8 mouse cellular contexts compared by ENCODE assay signal in genomic region chr11:117482677-117483511, GRCm38 (mm10). TPM values are rescaled to one million over a fixed set of nuclear protein-coding genes. Genes with fewer than 3 reads are reported as not detected.
DNase-seq lines count a peak whose midpoint lies in the region; ATAC-seq lines count a peak whose summit lies in the region.

No protein-coding gene starts in this region.

- H3K27ac ChIP-seq in midbrain, embryonic 11.5 days (ENCODE audit: low read depth, low read length): peak overlapping the region; percentile 21; the same call in 1 of the 2 replicates

- peaks cover 38% of the 10 kb centered on the region for H3K4me1 ChIP-seq in midbrain, embryonic 11.5 days (ENCODE audit: control insufficient read depth, insufficient read depth, low read length)

- H3K36me3 ChIP-seq in midbrain, embryonic 11.5 days (ENCODE audit: control insufficient read depth, insufficient read depth, low read length): no peaks in the 10 kb centered on the region

- H3K4me2 ChIP-seq in midbrain, embryonic 11.5 days: peak overlapping the region; percentile 30

- peak; percentile 25; the same call in 1 of the 2 replicates for ATAC-seq in midbrain, embryonic 11.5 days (ENCODE audit: low FRiP score)
- no peak for ATAC-seq in erythroid progenitor cell, adult 5-6 weeks (replicated peaks; ENCODE audit: low FRiP score, poor library complexity, severe bottlenecking)

- DNase-seq in ZHBTc4 (ENCODE audit: low read depth, low spot score): peak; percentile 85
- peak; percentile 60 for DNase-seq in embryo, embryonic 10 days (ENCODE audit: low spot score)
- DNase-seq in heart, adult 11 months: peak; percentile 98
- peak; percentile 78 for DNase-seq in kidney, adult 11 months
- DNase-seq in left cerebral cortex, postnatal 36 days (ENCODE audit: low spot score in 2 of 2): peak; percentile 93 to 94
- DNase-seq in midbrain, embryonic 11.5 days (ENCODE audit: low spot score, missing footprints): peak; percentile 94
- DNase-seq in skeletal muscle tissue, adult 2 months (ENCODE audit: low read depth, low spot score): peak; percentile 54

- 4% methylated on average over 26 of the region's 26 CpGs for WGBS in midbrain, embryonic 11.5 days

- H3K9ac ChIP-seq in midbrain, embryonic 11.5 days (ENCODE audit: low read length): peak overlapping the region; percentile 35; the same call in 1 of the 2 replicates

- intact Hi-C loops in left cerebral cortex, postnatal 36 days (cut with DNase I): loop anchor here (2.0 to 5.0 kb wide), 6 partner anchors 39 to 169 kb away; partner anchors contain the start of gene Tnrc6c

- no peaks in the 10 kb centered on the region; the same call in 1 of the 2 replicates for H3K9me3 ChIP-seq in midbrain, embryonic 11.5 days (ENCODE audit: control insufficient read depth, low read length)

- no peaks in the 10 kb centered on the region for H3K27me3 ChIP-seq in midbrain, embryonic 11.5 days (ENCODE audit: control insufficient read depth, insufficient read depth, low read length)

- no peak overlapping the region for H3K4me3 ChIP-seq in midbrain, embryonic 11.5 days (ENCODE audit: low read depth, low read length)

RNA-seq across cellular contexts. Expression of gene Gm11733, which starts 1.3 kb away (rescaled TPM):
- total RNA-seq in left cerebral cortex, postnatal 36 days (2021): under 1 TPM in 1 of 2 experiments, not detected in 1; 0.22 TPM
- polyA plus RNA-seq in midbrain, embryonic 11.5 days (2014; fragmentation: Nextera tagmentation; extraction: Ambion mirVana): 0.25 TPM in 1 of 2 replicates, not detected in the other
- not detected in 2 replicates for total RNA-seq in erythroid progenitor cell, adult 5-6 weeks (2015; ENCODE audit: low replicate concordance)
- total RNA-seq in erythroid progenitor cell, adult 5-6 weeks (2017; ENCODE audit: low replicate concordance): not detected in 2 replicates
